Mouse (Mus musculus) hematopoietic multipotent progenitor cell, adult 10-12 weeks (in vitro differentiated cells): ENCODE measurements around the gene Ptges3l. TPM values are rescaled to one million over a fixed set of nuclear protein-coding genes. Genes with fewer than 3 reads are reported as not detected.

Experiments used
- polyA plus RNA-seq: library from polyadenylated mRNA; stranded (reverse); fragments of >175 nt; gene quantifications from 2 replicates; pipeline ENCODE4 v1.2.3, GENCODE M21; 2012; ENCODE audit warnings: low replicate concordance

The Ptges3l gene
- 1.2 and 4.5 TPM in 2 replicates for polyA plus RNA-seq

GRCm38 (mm10) chr11:101424925-101425813 lies at the start of gene Ptges3l, which contains the start of gene Rundc1:
Gene Ptges3l (minus strand): TSS chr11:101425333.
Gene Rundc1 (plus strand): TSS chr11:101425085.

GRCm38 (mm10) chr11:101465869-101466551 lies 40.9 kb upstream of the Ptges3l start, which contains the start of gene Vat1:
Gene Vat1 (minus strand): TSS chr11:101466230.

GRCm38 (mm10) chr11:101464211-101465100 lies 39.3 kb upstream of the Ptges3l start, which contains the start of gene Rnd2:
Gene Rnd2 (plus strand): TSS chr11:101464999.

GRCm38 (mm10) chr11:101448274-101448746 lies 23.2 kb upstream of the Ptges3l start, which contains the start of gene Ifi35:
Gene Ifi35 (plus strand): TSS chr11:101448407.

GRCm38 (mm10) chr11:101442127-101442693 lies 17.1 kb upstream of the Ptges3l start, which contains the start of gene Rpl27:
Gene Rpl27 (plus strand): TSS chr11:101442298.

GRCm38 (mm10) chr11:101424105-101424851 lies 855 bp downstream of the Ptges3l start, which contains the start of gene Gm27029:
Gene Gm27029 (minus strand): TSS chr11:101424796.

GRCm38 (mm10) chr11:101417101-101417855 lies 7.9 kb downstream of the Ptges3l start, which contains the start of gene Aarsd1:
Gene Aarsd1 (minus strand): TSS chr11:101417615.

Other genes starting within 250 kb of the Ptges3l start
- gene Ccr10, start 249.9 kb downstream of the Ptges3l start, polyA plus RNA-seq: 3.1 and 8.7 TPM in 2 replicates
- 7.0 and 17.6 TPM in 2 replicates for gene Ezh1, start 198.9 kb downstream of the Ptges3l start, polyA plus RNA-seq
- gene Ramp2, start 179.3 kb downstream of the Ptges3l start, polyA plus RNA-seq: 0.96 and 3.7 TPM in 2 replicates
- 96.8 and 109 TPM in 2 replicates for gene Vps25, start 171.6 kb downstream of the Ptges3l start, polyA plus RNA-seq
- 0.94 and 2.2 TPM in 2 replicates for gene Wnk4, start 164.8 kb downstream of the Ptges3l start, polyA plus RNA-seq
- gene Cntd1, start 146.3 kb downstream of the Ptges3l start, polyA plus RNA-seq: 0.11 TPM in 1 of 2 replicates, not detected in the other
- gene Coa3, start 146.2 kb downstream of the Ptges3l start, polyA plus RNA-seq: 3.3 and 26.9 TPM in 2 replicates
- gene Becn1, start 123.0 kb downstream of the Ptges3l start, polyA plus RNA-seq: 108 and 173 TPM in 2 replicates
- gene Psme3, start 109.1 kb downstream of the Ptges3l start, polyA plus RNA-seq: 39.0 and 47.2 TPM in 2 replicates
- gene Aoc2, start 100.3 kb downstream of the Ptges3l start, polyA plus RNA-seq: 7.3 and 9.0 TPM in 2 replicates
- 0.10 and 0.11 TPM in 2 replicates for gene Aoc3, start 94.7 kb downstream of the Ptges3l start, polyA plus RNA-seq
- gene G6pc, start 57.8 kb downstream of the Ptges3l start, polyA plus RNA-seq: not detected in 2 replicates
- 23.1 and 23.2 TPM in 2 replicates for gene Aarsd1, start 7.7 kb downstream of the Ptges3l start, polyA plus RNA-seq
- 0.30 and 2.2 TPM in 2 replicates for gene Gm27029, start 537 bp downstream of the Ptges3l start, polyA plus RNA-seq
- gene Rundc1, start 248 bp downstream of the Ptges3l start, polyA plus RNA-seq: 9.5 and 10.3 TPM in 2 replicates
- gene Rpl27, start 17.0 kb upstream of the Ptges3l start, polyA plus RNA-seq: 88.8 and 644 TPM in 2 replicates
- gene Ifi35, start 23.1 kb upstream of the Ptges3l start, polyA plus RNA-seq: 53.8 and 61.8 TPM in 2 replicates
- 0.97 and 1.5 TPM in 2 replicates for gene Rnd2, start 39.7 kb upstream of the Ptges3l start, polyA plus RNA-seq
- gene Vat1, start 40.9 kb upstream of the Ptges3l start, polyA plus RNA-seq: 40.0 and 79.5 TPM in 2 replicates
- 0.47 and 4.7 TPM in 2 replicates for gene Brca1, start 126.6 kb upstream of the Ptges3l start, polyA plus RNA-seq
- gene Nbr1, start 126.8 kb upstream of the Ptges3l start, polyA plus RNA-seq: 70.1 and 109 TPM in 2 replicates
- gene Tmem106a, start 156.9 kb upstream of the Ptges3l start, polyA plus RNA-seq: 5.0 and 16.6 TPM in 2 replicates
- not detected in 2 replicates for gene Gm11634, start 173.9 kb upstream of the Ptges3l start, polyA plus RNA-seq
- 13.2 and 18.2 TPM in 2 replicates for gene Rdm1, start 201.9 kb upstream of the Ptges3l start, polyA plus RNA-seq
- 11.1 and 18.4 TPM in 2 replicates for gene Arl4d, start 240.2 kb upstream of the Ptges3l start, polyA plus RNA-seq